Mouse (Mus musculus) heart, adult 11 months (tissue): ENCODE data around the gene A2ml1.
"Not testable (repeated sequence)": the region's sequence is repeated elsewhere in the genome, so short reads cannot be mapped to it uniquely, and the experiment has no call there.

Experiments used
- DNase-seq: peaks from one replicate; pipeline ENCODE4 v3.0.0; 2022

A2ml1 gene

GRCm38 (mm10) chr6:128581508-128581907 lies at the start of gene A2ml1:
Gene A2ml1 (minus strand): TSS chr6:128581608.
- DNase-seq: peak; percentile 40

- DNase-seq: peak; percentile 93
Observed at GRCm38 (mm10) chr6:128629771-128630739, 48.6 kb upstream of the A2ml1 start.

- DNase-seq: not testable (repeated sequence)
Observed at GRCm38 (mm10) chr6:128625246-128625645, 43.8 kb upstream of the A2ml1 start.

GRCm38 (mm10) chr6:128624425-128624824 lies 43.0 kb upstream of the A2ml1 start:
- DNase-seq: no peak

- DNase-seq: not testable (repeated sequence)
Observed at GRCm38 (mm10) chr6:128623433-128623832, 42.0 kb upstream of the A2ml1 start, which contains the start of gene Klrb1a. Gene Klrb1a (minus strand): TSS chr6:128623533.

- peak; percentile 51 for DNase-seq
Observed at GRCm38 (mm10) chr6:128622733-128623132, 41.3 kb upstream of the A2ml1 start.

- no peak for DNase-seq
Observed at GRCm38 (mm10) chr6:128606350-128606749, 24.9 kb upstream of the A2ml1 start.

GRCm38 (mm10) chr6:128604512-128604911 lies 23.1 kb upstream of the A2ml1 start:
- DNase-seq: peak; percentile 83

GRCm38 (mm10) chr6:128602463-128603201 lies 21.2 kb upstream of the A2ml1 start:
- DNase-seq: no peak

GRCm38 (mm10) chr6:128602026-128602425 lies 20.6 kb upstream of the A2ml1 start:
- DNase-seq: no peak

GRCm38 (mm10) chr6:128599555-128599954 lies 18.1 kb upstream of the A2ml1 start:
- no peak for DNase-seq

- no peak for DNase-seq
Observed at GRCm38 (mm10) chr6:128598256-128599047, 17.0 kb upstream of the A2ml1 start.

GRCm38 (mm10) chr6:128597121-128597522 lies 15.7 kb upstream of the A2ml1 start:
- DNase-seq: peak; percentile 93

GRCm38 (mm10) chr6:128594651-128595050 lies 13.2 kb upstream of the A2ml1 start:
- no peak for DNase-seq

- no peak for DNase-seq
Observed at GRCm38 (mm10) chr6:128589426-128589825, 8.0 kb upstream of the A2ml1 start.

GRCm38 (mm10) chr6:128587619-128588018 lies 6.2 kb upstream of the A2ml1 start:
- DNase-seq: no peak

GRCm38 (mm10) chr6:128585642-128586245 lies 4.3 kb upstream of the A2ml1 start:
- DNase-seq: peak; percentile 75

- DNase-seq: peak; percentile 61
Observed at GRCm38 (mm10) chr6:128584070-128584660, 2.8 kb upstream of the A2ml1 start.

- no peak for DNase-seq
Observed at GRCm38 (mm10) chr6:128577301-128577700, 4.1 kb downstream of the A2ml1 start.

GRCm38 (mm10) chr6:128566589-128566988 lies 14.8 kb downstream of the A2ml1 start:
- DNase-seq: peak; percentile 66

- DNase-seq: peak; percentile 22
Observed at GRCm38 (mm10) chr6:128554049-128554448, 27.4 kb downstream of the A2ml1 start.
